Mouse (Mus musculus) heart, postnatal 0 days (tissue): Measurements from ENCODE around the gene Taf6l. TPM values are rescaled to one million over a fixed set of nuclear protein-coding genes. Genes with fewer than 3 reads are reported as not detected.

Experiments used
- ATAC-seq: fragments of 200-750 bp; cut with Nextera tagmentation; 2 replicates; pipeline ENCODE4 v1.8.0; 2017; ENCODE audit warnings: low read depth, moderate number of reproducible peaks, moderate library complexity; ENCODE audit not compliant: insufficient read depth
- DNase-seq: peaks from one replicate; pipeline ENCODE4 v3.0.0-alpha.2; 2016; ENCODE audit warnings: low spot score
- H3K27ac ChIP-seq: fragments of 300-500 bp; sonication (generic); 2 replicates; pipeline ENCODE4 v1.5.1; 2014; ENCODE audit warnings: low read depth, mild to moderate bottlenecking
- H3K27me3 ChIP-seq: fragments of 300-500 bp; sonication (generic); 2 replicates; pipeline ENCODE4 v1.6.1; 2014; ENCODE audit warnings: low read length, mixed read lengths; ENCODE audit not compliant: control insufficient read depth, insufficient read depth
- H3K36me3 ChIP-seq: fragments of 300-500 bp; sonication (generic); replicated peaks from 2 replicates; pipeline ENCODE4 v1.6.1; 2014; ENCODE audit warnings: low read length, mixed read lengths; ENCODE audit not compliant: control insufficient read depth, insufficient read depth
- H3K4me1 ChIP-seq: fragments of 300-500 bp; sonication (generic); 2 replicates; pipeline ENCODE4 v1.6.1; 2014; ENCODE audit warnings: antibody characterized with exemption; ENCODE audit not compliant: control insufficient read depth, insufficient read depth
- H3K4me2 ChIP-seq: fragments of 300-500 bp; sonication (generic); 2 replicates; pipeline ENCODE4 v1.6.1; 2014; ENCODE audit warnings: low read depth, mild to moderate bottlenecking, low read length, moderate library complexity
- H3K4me3 ChIP-seq: fragments of 300-500 bp; sonication (generic); 2 replicates; pipeline ENCODE4 v1.5.1; 2014; ENCODE audit warnings: low read depth, low read length
- H3K9ac ChIP-seq: fragments of 300-500 bp; sonication (generic); replicated peaks from 2 replicates; pipeline ENCODE4 v1.6.1; 2014; ENCODE audit warnings: low read depth, low read length, mixed read lengths
- H3K9me3 ChIP-seq: fragments of 300-500 bp; sonication (generic); replicated peaks from 2 replicates; pipeline ENCODE4 v1.6.1; 2016; ENCODE audit warnings: low read length; ENCODE audit not compliant: control insufficient read depth
- CTCF ChIP-seq: IDR thresholded peaks from 2 replicates; pipeline ENCODE4 v1.5.1; 2016; ENCODE audit warnings: antibody characterized with exemption, control low read depth, low read depth
- EP300 ChIP-seq: IDR thresholded peaks from 2 replicates; pipeline ENCODE4 v1.6.1; 2016; ENCODE audit warnings: antibody characterized with exemption, low read depth
- WGBS: fragments of 180-500 bp; shearing (Covaris S2); extraction: QIAGEN DNeasy Blood & Tissue Kit; methylation state at CpG from one replicate; pipeline ENCODE4 v1.1.7; 2014; 5-methylcytosine and 5-hydroxymethylcytosine counted together
- polyA plus RNA-seq: library from polyadenylated mRNA; unstranded; fragments of >200 nt; fragmentation: Nextera tagmentation; extraction: Ambion mirVana; gene quantifications from 2 replicates; pipeline ENCODE4 v1.2.1, GENCODE M21; 2015
- total RNA-seq: library from RNA; depleted of rRNA; stranded (reverse); fragments of >200 nt; gene quantifications from 2 replicates; pipeline ENCODE4 v1.2.3, GENCODE M21; 2014; ENCODE audit warnings: low replicate concordance

Taf6l gene
- total and polyA plus RNA-seq, 2 experiments from 2014 or later: 12.8 to 14.9 TPM

GRCm38 (mm10) chr19:8772996-8773395 lies 13.2 kb downstream of the Taf6l start:
- no peak for DNase-seq
- Histone ChIP-seq H3K9me3 (no peaks in the 10 kb centered on the region), H3K9ac (no peak overlapping the region), H3K4me2 (peak overlapping the region; percentile 99; the same call in 1 of the 2 replicates), H3K27ac (peak overlapping the region; percentile 98; the same call in 1 of the 2 replicates), H3K36me3 (peaks cover 29% of the 10 kb centered on the region), H3K4me1 (peaks cover 20% of the 10 kb centered on the region), H3K4me3 (0 out of 2 replicates have a peak overlapping the region, but pooled peaks have one; percentile 75), H3K27me3 (no peaks in the 10 kb centered on the region)
- WGBS: 56% methylated on average over 5 of the region's 5 CpGs
- TF ChIP-seq EP300 (no peak), CTCF (no peak)
- ATAC-seq: no peak

GRCm38 (mm10) chr19:8770567-8771270 lies 15.5 kb downstream of the Taf6l start, which contains the start of gene Tmem223:
Gene Tmem223, plus strand, starts transcription at chr19:8770996.
- Histone ChIP-seq H3K4me1 (peaks cover 20% of the 10 kb centered on the region), H3K9ac (peak within 1 kb of the TSS; percentile 80), H3K36me3 (peaks cover 52% of the 10 kb centered on the region), H3K27ac (peak within 1 kb of the TSS; percentile 88), H3K4me3 (peak within 1 kb of the TSS; percentile 83), H3K9me3 (no peaks in the 10 kb centered on the region), H3K4me2 (peak within 1 kb of the TSS; percentile 79), H3K27me3 (no peaks in the 10 kb centered on the region)
- WGBS: 27% methylated on average over 29 of the region's 29 CpGs
- DNase-seq (peak; percentile 68), ATAC-seq (peak; percentile 56)
- peak; percentile 69 for TF ChIP-seq EP300
- no peak for TF ChIP-seq CTCF

GRCm38 (mm10) chr19:8765562-8765961 lies 20.7 kb downstream of the Taf6l start:
- Histone ChIP-seq H3K36me3 (peaks cover 79% of the 10 kb centered on the region), H3K27me3 (no peaks in the 10 kb centered on the region), H3K9ac (no peak overlapping the region), H3K4me3 (no peak overlapping the region), H3K9me3 (no peaks in the 10 kb centered on the region; the same call in 1 of the 2 replicates), H3K27ac (no peak overlapping the region), H3K4me1 (0 out of 2 replicates have a peak, but pooled peaks cover 5% of the 10 kb centered on the region), H3K4me2 (no peak overlapping the region)
- WGBS: 98% methylated on average over 9 of the region's 9 CpGs
- no peak for DNase-seq
- no peak for TF ChIP-seq EP300
- no peak for TF ChIP-seq CTCF
- no peak for ATAC-seq

GRCm38 (mm10) chr19:8763276-8763675 lies 22.9 kb downstream of the Taf6l start:
- H3K4me3 ChIP-seq: no peak overlapping the region
- TF ChIP-seq EP300: no peak
- no peak for TF ChIP-seq CTCF
- no peaks in the 10 kb centered on the region for H3K27me3 ChIP-seq
- peaks cover 63% of the 10 kb centered on the region for H3K36me3 ChIP-seq
- no peaks in the 10 kb centered on the region; the same call in 1 of the 2 replicates for H3K9me3 ChIP-seq
- WGBS: 60% methylated on average over 4 of the region's 4 CpGs
- H3K4me2 ChIP-seq: no peak overlapping the region
- 0 out of 2 replicates have a peak, but pooled peaks cover 6% of the 10 kb centered on the region for H3K4me1 ChIP-seq
- ATAC-seq: no peak
- no peak for DNase-seq
- no peak overlapping the region for H3K9ac ChIP-seq
- no peak overlapping the region for H3K27ac ChIP-seq

GRCm38 (mm10) chr19:8760757-8761156 lies 25.5 kb downstream of the Taf6l start:
- DNase-seq: no peak
- H3K4me1 ChIP-seq: peaks cover 21% of the 10 kb centered on the region; the same call in 1 of the 2 replicates
- H3K9ac ChIP-seq: no peak overlapping the region
- no peak overlapping the region for H3K4me2 ChIP-seq
- TF ChIP-seq CTCF (peak; percentile 18; the same call in 1 of the 2 replicates), EP300 (no peak)
- no peak for ATAC-seq
- no peaks in the 10 kb centered on the region; the same call in 1 of the 2 replicates for H3K9me3 ChIP-seq
- no peaks in the 10 kb centered on the region for H3K27me3 ChIP-seq
- H3K27ac ChIP-seq: no peak overlapping the region
- H3K4me3 ChIP-seq: no peak overlapping the region
- peaks cover 39% of the 10 kb centered on the region for H3K36me3 ChIP-seq
- 91% methylated on average over 2 of the region's 2 CpGs for WGBS
